Mouse (Mus musculus) CH12.LX (cell line): ENCODE data around the gene D1Pas1. TPM values are rescaled to one million over a fixed set of nuclear protein-coding genes. Genes with fewer than 3 reads are reported as not detected.

ENCODE experiments used
- DNase-seq: peaks from one replicate; pipeline ENCODE4 v3.0.0-alpha.2; 2013; ENCODE audit errors: extremely low read depth
- H3K27ac ChIP-seq: 2 replicates; pipeline ENCODE4 v1.5.1; 2012; ENCODE audit warnings: low read depth, mild to moderate bottlenecking, control low read depth, moderate library complexity; ENCODE audit not compliant: insufficient read depth
- H3K27me3 ChIP-seq: replicated peaks from 2 replicates; pipeline ENCODE3; 2012; ENCODE audit warnings: inconsistent platforms
- H3K36me3 ChIP-seq, 2 experiments: replicated peaks in 1 of 2; 2 replicates each; pipeline versions ENCODE3 to v1.6.1; 2012; ENCODE audit warnings: inconsistent platforms in 1 of 2, low read length in 1 of 2, mild to moderate bottlenecking in 1 of 2, mixed read lengths in 1 of 2, moderate library complexity in 1 of 2; ENCODE audit not compliant: control insufficient read depth in 1 of 2, insufficient read depth in 1 of 2
- H3K4me1 ChIP-seq, 2 experiments: 2 replicates each; pipeline ENCODE4 v1.6.1; 2012; ENCODE audit warnings: inconsistent platforms in 1 of 2, moderate library complexity in 1 of 2; ENCODE audit not compliant: insufficient read depth in 2 of 2, control insufficient read depth in 1 of 2
- H3K4me2 ChIP-seq: 2 replicates; pipeline ENCODE4 v1.6.1; 2012; ENCODE audit warnings: low read depth, mild to moderate bottlenecking, control low read depth; ENCODE audit not compliant: poor library complexity, insufficient read depth, severe bottlenecking
- H3K4me3 ChIP-seq, 3 experiments: fragments of 150-350 bp in 1 of 3; sonication (generic) in 1 of 3; replicated peaks in 1 of 3; 2 replicates each; pipeline versions ENCODE3 to v1.5.1; 2011 to 2012; ENCODE audit warnings: low read depth in 2 of 3, low read length in 2 of 3, mild to moderate bottlenecking in 2 of 3, moderate library complexity in 2 of 3, control low read depth in 1 of 3, improper control_type of control experiment in 1 of 3, inconsistent platforms in 1 of 3, mixed read lengths in 1 of 3; ENCODE audit not compliant: poor library complexity in 1 of 3
- H3K79me2 ChIP-seq: replicated peaks from 2 replicates; pipeline ENCODE4 v1.6.1; 2012; ENCODE audit warnings: mild to moderate bottlenecking, moderate library complexity; ENCODE audit not compliant: control insufficient read depth, poor library complexity, insufficient read depth, severe bottlenecking; ENCODE audit errors: extremely low read depth
- H3K9ac ChIP-seq: 2 replicates; pipeline ENCODE4 v1.6.1; 2012; ENCODE audit warnings: low read depth, mild to moderate bottlenecking, control low read depth, moderate library complexity; ENCODE audit not compliant: insufficient read depth
- H3K9me3 ChIP-seq: replicated peaks from 2 replicates; pipeline ENCODE3; 2012; ENCODE audit warnings: low read length, inconsistent platforms, mixed read lengths
- BHLHE40 ChIP-seq: IDR thresholded peaks from 2 replicates; pipeline ENCODE4 v1.6.1; 2011; ENCODE audit warnings: mild to moderate bottlenecking, low read depth, low read length, improper control_type of control experiment
- CHD1 ChIP-seq: IDR thresholded peaks from 2 replicates; pipeline ENCODE4 v1.6.1; 2012; ENCODE audit warnings: low read depth, low read length, improper control_type of control experiment, inconsistent platforms
- E2F4 ChIP-seq: IDR thresholded peaks from 2 replicates; pipeline ENCODE4 v1.6.1; 2011; ENCODE audit warnings: low read depth, low read length, improper control_type of control experiment; ENCODE audit not compliant: insufficient replicate concordance
- ELF1 ChIP-seq: IDR thresholded peaks from 2 replicates; pipeline ENCODE4 v1.6.1; 2014; ENCODE audit warnings: low read depth, mild to moderate bottlenecking, inconsistent platforms, low read length, improper control_type of control experiment
- GABPA ChIP-seq: IDR thresholded peaks from 2 replicates; pipeline ENCODE4 v1.6.1; 2012; ENCODE audit warnings: low read depth, low read length, improper control_type of control experiment, inconsistent platforms; ENCODE audit not compliant: insufficient replicate concordance
- HCFC1 ChIP-seq: IDR thresholded peaks from 2 replicates; pipeline ENCODE4 v1.6.1; 2012; ENCODE audit warnings: low read depth, mild to moderate bottlenecking, inconsistent platforms, low read length, improper control_type of control experiment
- IRF4 ChIP-seq: IDR thresholded peaks from 2 replicates; pipeline ENCODE4 v1.6.1; 2014; ENCODE audit warnings: low read depth, mild to moderate bottlenecking, inconsistent platforms, low read length, improper control_type of control experiment
- JUN ChIP-seq: IDR thresholded peaks from 2 replicates; pipeline ENCODE4 v1.6.1; 2011; ENCODE audit warnings: low read depth, mild to moderate bottlenecking, low read length, improper control_type of control experiment, moderate library complexity; ENCODE audit not compliant: insufficient read depth
- JUND ChIP-seq: conservative IDR thresholded peaks from 2 replicates; pipeline ENCODE4 v1.6.1; 2011; ENCODE audit warnings: low read depth, low read length, improper control_type of control experiment
- MAFK ChIP-seq: IDR thresholded peaks from 2 replicates; pipeline ENCODE4 v1.6.1; 2011; ENCODE audit warnings: low read length, improper control_type of control experiment; ENCODE audit not compliant: insufficient replicate concordance
- MAZ ChIP-seq: IDR thresholded peaks from 2 replicates; pipeline ENCODE4 v1.6.1; 2012; ENCODE audit warnings: low read depth, mild to moderate bottlenecking, inconsistent platforms, low read length, improper control_type of control experiment, moderate library complexity
- MEF2A ChIP-seq: IDR thresholded peaks from 2 replicates; pipeline ENCODE4 v1.6.1; 2014; ENCODE audit warnings: low read depth, mild to moderate bottlenecking, inconsistent platforms, low read length, improper control_type of control experiment, borderline replicate concordance
- MYC ChIP-seq: IDR thresholded peaks from 2 replicates; pipeline ENCODE4 v1.6.1; 2011; ENCODE audit warnings: low read depth, mild to moderate bottlenecking, improper control_type of control experiment, low read length
- PAX5 ChIP-seq: IDR thresholded peaks from 2 replicates; pipeline ENCODE4 v1.6.1; 2012; ENCODE audit warnings: low read length, inconsistent platforms, mixed read lengths
- POLR2A ChIP-seq: IDR thresholded peaks from 2 replicates; pipeline ENCODE4 v1.6.1; 2011; ENCODE audit warnings: low read depth, mild to moderate bottlenecking, improper control_type of control experiment, low read length
- POLR2AphosphoS2 ChIP-seq: IDR thresholded peaks from 2 replicates; pipeline ENCODE4 v1.6.1; 2011; ENCODE audit warnings: low read depth, low read length, improper control_type of control experiment
- RCOR1 ChIP-seq: conservative IDR thresholded peaks from 2 replicates; pipeline ENCODE4 v1.6.1; 2012; ENCODE audit warnings: low read depth, mild to moderate bottlenecking, inconsistent platforms, low read length, improper control_type of control experiment
- SMC3 ChIP-seq: IDR thresholded peaks from 2 replicates; pipeline ENCODE4 v1.6.1; 2011; ENCODE audit warnings: low read depth, low read length, improper control_type of control experiment
- TBP ChIP-seq: conservative IDR thresholded peaks from 2 replicates; pipeline ENCODE4 v1.6.1; 2011; ENCODE audit warnings: low read depth, low read length, improper control_type of control experiment
- UBTF ChIP-seq: IDR thresholded peaks from 2 replicates; pipeline ENCODE4 v1.6.1; 2012; ENCODE audit warnings: low read depth, mild to moderate bottlenecking, inconsistent platforms, low read length, improper control_type of control experiment, moderate library complexity
- USF2 ChIP-seq: conservative IDR thresholded peaks from 2 replicates; pipeline ENCODE4 v1.6.1; 2011; ENCODE audit warnings: low read depth, low read length, improper control_type of control experiment
- ZC3H11A ChIP-seq: IDR thresholded peaks from 2 replicates; pipeline ENCODE4 v1.6.1; 2012; ENCODE audit warnings: low read depth, mild to moderate bottlenecking, inconsistent platforms, low read length, improper control_type of control experiment
- ZNF384 ChIP-seq: IDR thresholded peaks from 2 replicates; pipeline ENCODE4 v1.6.1; 2012; ENCODE audit warnings: low read depth, low read length, improper control_type of control experiment, inconsistent platforms
- dilution Hi-C: fragments of 300-500 bp; cut with MboI; formaldehyde crosslinking; loops from 2 replicates; pipeline ENCODE4 v1.14.3; 2020; ENCODE audit warnings: low sequenced_read_pairs; ENCODE audit not compliant: extremely low pct_unique_long_range_greater_than_20kb, extremely low pct_ligation_motif_present
- in situ Hi-C: fragments of 300-500 bp; cut with MboI; formaldehyde crosslinking; loops from 3 replicates; pipeline ENCODE4 v1.14.3; 2019; ENCODE audit warnings: low sequenced_read_pairs, low pct_ligation_motif_present, low pct_unique_long_range_greater_than_20kb, mixed read lengths
- polyA plus RNA-seq: library from polyadenylated mRNA; unstranded; fragments of >175 nt; gene quantifications from 2 replicates; pipeline ENCODE4 v1.2.1, GENCODE M21; 2012; ENCODE audit warnings: low read depth; ENCODE audit not compliant: insufficient read length
- total RNA-seq, 2 experiments: library from RNA; depleted of rRNA; stranded (reverse); fragments of 300-350 nt in 1 of 2; fragments of >200 nt in 1 of 2; gene quantifications; 2 replicates each; pipeline ENCODE4 v1.2.3; 2012 to 2014

Gene D1Pas1
- total and polyA plus RNA-seq, 3 experiments: not detected

DNA sequence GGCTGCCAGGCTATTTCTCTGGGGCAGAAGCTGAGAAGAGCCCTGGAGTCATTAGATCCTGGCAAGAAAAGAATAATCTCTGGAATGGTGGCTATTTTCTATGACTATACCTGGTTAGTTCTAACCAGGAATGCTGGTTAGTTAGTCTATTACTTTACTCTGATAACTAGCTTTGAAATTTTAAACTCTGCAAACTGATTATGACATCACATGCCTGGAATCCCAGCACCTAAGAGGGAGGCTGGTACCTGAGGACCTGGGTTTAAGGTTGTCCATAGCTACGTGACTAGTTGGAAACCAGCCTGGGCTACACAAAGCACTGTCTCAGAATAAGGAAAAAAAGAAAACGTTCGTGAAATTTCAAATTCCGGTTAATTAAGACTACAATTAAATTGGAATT lies 39.7 kb upstream of the D1Pas1 start:
- no peaks in the 10 kb centered on the region for H3K9me3 ChIP-seq
- H3K4me3 ChIP-seq: no peak overlapping the region
- TF ChIP-seq MEF2A: no peak
- TF ChIP-seq JUND: no peak
- no peak for TF ChIP-seq BHLHE40
- no peak for TF ChIP-seq HCFC1
- TF ChIP-seq MYC: no peak
- TF ChIP-seq MAZ: no peak
- TF ChIP-seq USF2: no peak
- no peak for TF ChIP-seq IRF4
- no peak for TF ChIP-seq ZNF384
- TF ChIP-seq RCOR1: no peak
- no peak for TF ChIP-seq GABPA
- no peak for TF ChIP-seq PAX5
- TF ChIP-seq JUN: no peak
- no peak for TF ChIP-seq ZC3H11A
- no peak for TF ChIP-seq MAFK
- dilution Hi-C loops: no loop called here
- H3K27ac ChIP-seq: no peak overlapping the region
- no peaks in the 10 kb centered on the region for H3K79me2 ChIP-seq
- in situ Hi-C loops: no loop called here
- DNase-seq: no peak
- H3K36me3 ChIP-seq: no peaks in the 10 kb centered on the region
- H3K4me1 ChIP-seq: peaks cover 0 to 22% of the 10 kb centered on the region in 2 experiments; a peak in 2 of 4 replicates
- H3K27me3 ChIP-seq: no peaks in the 10 kb centered on the region
- no peak overlapping the region for H3K4me2 ChIP-seq
- H3K9ac ChIP-seq: no peak overlapping the region

DNA sequence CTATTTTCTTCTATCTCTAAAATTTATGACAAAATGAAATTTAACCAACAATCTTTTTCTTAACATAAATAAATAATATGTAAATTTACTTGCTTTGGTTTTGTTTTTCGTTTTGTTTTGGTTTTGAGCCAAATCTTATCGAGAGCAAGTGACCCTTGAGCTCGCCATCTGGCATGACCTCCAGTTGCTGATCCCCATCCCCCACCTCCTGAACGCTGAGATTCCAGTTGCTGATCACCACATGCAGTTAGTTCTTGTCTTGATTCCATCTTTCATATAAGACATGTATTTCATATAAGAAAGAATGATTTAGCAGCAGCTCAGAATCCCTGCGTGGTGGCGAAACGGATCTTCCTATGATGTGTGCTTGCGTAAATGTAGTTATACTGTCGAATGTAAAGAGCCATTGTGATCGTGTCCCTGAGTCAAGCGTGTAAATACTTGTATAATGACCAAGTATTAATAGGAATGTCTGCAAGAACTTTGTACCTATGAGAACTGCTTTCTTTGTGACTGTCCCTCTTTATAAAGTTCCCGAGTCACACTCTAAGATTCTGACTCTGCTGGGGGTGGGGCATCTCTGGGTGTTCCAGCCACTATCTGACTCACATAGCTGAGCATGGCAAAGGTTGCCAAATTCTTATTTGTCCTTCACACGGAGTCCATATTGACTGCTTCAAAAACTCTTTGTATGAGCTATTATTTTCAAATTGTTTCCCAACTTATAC lies 36.9 kb upstream of the D1Pas1 start:
- Histone ChIP-seq H3K9me3 (no peaks in the 10 kb centered on the region), H3K27me3 (no peaks in the 10 kb centered on the region), H3K4me1 (peaks cover 0 to 14% of the 10 kb centered on the region in 2 experiments; a peak in 2 of 4 replicates), H3K4me3 (no peak overlapping the region), H3K4me2 (no peak overlapping the region), H3K79me2 (no peaks in the 10 kb centered on the region), H3K9ac (no peak overlapping the region), H3K36me3 (no peaks in the 10 kb centered on the region), H3K27ac (no peak overlapping the region)
- dilution Hi-C loops: no loop called here
- DNase-seq: no peak
- in situ Hi-C loops: no loop called here
- TF ChIP-seq TBP (no peak), GABPA (no peak), IRF4 (no peak), HCFC1 (no peak), ZC3H11A (no peak), USF2 (no peak), CHD1 (no peak), BHLHE40 (no peak), MYC (no peak), POLR2AphosphoS2 (no peak), ELF1 (no peak), MAZ (no peak), ZNF384 (no peak), POLR2A (no peak), UBTF (no peak), E2F4 (no peak), SMC3 (no peak)
